Mouse (Mus musculus): Measurements from ENCODE around the gene Cadm3. TPM values are rescaled to one million over a fixed set of nuclear protein-coding genes. Genes with fewer than 3 reads are reported as not detected.

The Cadm3 gene
- polyA plus RNA-seq, 3 experiments from 2014 or later = 0.11 TPM; not detected in 2

DNA sequence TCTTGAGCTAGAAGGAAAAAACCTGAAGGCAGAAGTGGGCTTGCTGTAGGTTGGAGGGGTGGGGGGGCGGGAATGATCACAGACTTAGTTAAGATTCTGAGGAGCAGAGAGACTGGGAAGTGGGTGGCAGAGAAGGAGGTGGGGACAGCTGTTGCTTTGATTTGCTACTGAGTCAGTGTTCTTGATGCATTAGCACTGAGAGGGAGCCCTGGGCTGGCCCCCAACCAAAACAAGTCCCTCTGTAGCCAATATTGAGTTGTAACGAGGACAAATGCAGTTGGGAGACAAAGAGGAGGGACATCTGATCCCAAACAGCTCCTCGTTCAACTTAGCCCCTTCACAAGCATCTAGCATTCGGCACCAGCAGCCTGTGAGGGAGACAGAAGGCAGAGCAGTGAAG is 9.7 kb downstream of the Cadm3 start:
- ATAC-seq = no peak

DNA sequence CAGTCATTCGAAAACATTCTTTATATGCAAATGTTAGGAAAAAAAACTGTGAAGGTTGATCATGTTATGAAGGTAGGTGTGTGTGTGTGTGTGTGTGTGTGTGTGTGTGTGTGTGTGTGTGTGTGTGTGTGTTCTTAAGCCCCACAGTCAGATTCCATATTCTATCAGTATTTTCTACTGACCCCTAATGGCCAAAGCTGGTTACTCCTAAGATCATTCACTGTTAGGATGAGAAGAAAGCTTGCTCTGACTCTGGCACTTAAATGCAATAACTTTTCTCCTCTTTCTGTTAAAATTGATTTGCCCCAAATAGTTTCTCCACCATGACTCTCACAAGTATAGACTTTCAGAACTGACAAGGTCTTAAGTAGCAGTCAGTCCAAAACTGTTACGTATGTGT is 10.8 kb downstream of the Cadm3 start:
- ATAC-seq = no peak

GRCm38 (mm10) chr1:173355107-173355846 is 12.2 kb downstream of the Cadm3 start:
- no peak for ATAC-seq

GRCm38 (mm10) chr1:173350372-173350957 is 17.0 kb downstream of the Cadm3 start, which contains the start of gene Aim2:
TSS of gene Aim2 (plus strand) at chr1:173350879.
- no peak for ATAC-seq

DNA sequence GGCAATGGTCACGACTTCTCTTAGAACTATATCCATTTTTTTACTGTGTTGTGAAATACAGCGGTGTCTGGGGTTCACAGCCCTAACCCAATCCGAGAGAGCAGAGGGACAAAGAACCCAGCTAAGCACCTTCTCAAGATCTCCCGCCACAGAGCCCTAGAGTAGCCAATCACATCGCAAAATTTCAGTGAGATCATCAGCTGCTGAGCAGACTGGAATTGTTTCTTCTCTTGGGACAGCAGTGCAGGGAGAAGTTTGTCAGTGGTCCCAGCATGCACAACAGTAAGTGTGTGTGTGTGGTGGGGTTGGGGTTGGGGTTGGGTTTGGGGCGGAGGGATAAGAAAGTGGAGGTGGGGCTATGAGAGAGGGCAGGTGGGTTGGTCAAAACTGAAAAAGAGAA is 17.5 kb downstream of the Cadm3 start:
- no peak for ATAC-seq

DNA sequence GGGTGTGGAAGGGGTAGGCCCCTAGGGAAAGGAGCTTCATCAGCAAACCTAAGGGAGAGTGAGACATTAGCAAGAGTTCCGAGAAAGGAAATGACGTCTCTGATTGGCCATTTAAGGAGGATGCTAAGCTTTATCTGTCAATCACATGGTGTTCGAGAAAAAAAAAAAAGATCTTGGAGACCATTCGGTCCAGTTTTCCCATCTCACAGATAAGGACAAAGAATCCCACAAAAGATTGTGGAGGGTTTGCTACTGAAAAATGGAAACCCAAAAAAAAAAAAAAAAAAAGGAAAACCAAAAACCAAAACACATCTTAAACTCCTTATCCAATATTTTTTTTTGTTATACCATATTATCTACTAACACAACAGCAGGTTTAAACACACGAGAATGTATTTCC is 18.3 kb downstream of the Cadm3 start:
- ATAC-seq = no peak

DNA sequence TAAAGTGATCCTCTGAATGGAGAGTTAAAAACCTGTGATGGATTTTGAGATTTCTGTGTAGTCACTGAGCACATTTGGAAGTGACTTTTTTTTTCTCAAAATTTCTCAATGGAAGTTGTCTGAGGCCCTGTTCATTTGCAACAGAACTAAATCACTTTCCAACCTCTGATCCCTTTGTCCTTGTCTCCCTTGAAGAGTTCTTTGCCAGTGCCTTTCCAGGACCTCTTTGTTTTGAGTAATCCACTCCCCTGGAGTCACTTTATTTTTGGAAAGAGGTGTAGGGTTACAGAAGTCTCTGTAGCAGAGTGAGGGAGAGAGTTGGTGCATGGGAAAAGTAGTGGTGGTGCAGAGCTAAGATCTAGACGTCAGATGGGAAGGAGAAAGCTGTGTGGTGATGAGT is 19.0 kb downstream of the Cadm3 start:
- ATAC-seq = no peak

DNA sequence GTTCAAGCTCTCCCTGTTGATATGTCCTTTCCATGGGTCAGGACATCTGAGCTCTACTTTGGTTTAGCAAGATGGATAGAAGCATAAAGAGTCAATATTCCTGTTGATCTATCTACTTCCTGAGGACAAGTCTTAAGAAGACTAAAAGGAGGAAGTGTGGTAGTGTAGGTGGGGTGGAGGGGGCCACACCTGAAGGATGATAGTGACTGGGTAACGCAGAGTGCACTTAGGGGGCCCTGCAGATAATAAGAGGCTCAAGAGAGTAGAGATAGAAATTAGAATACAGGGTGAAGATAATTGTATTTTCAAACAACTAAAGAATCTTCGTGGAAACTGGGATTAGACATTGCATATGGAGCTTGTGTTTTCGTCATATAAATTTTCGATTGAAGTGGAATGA is 22.4 kb downstream of the Cadm3 start:
- no peak for ATAC-seq

DNA sequence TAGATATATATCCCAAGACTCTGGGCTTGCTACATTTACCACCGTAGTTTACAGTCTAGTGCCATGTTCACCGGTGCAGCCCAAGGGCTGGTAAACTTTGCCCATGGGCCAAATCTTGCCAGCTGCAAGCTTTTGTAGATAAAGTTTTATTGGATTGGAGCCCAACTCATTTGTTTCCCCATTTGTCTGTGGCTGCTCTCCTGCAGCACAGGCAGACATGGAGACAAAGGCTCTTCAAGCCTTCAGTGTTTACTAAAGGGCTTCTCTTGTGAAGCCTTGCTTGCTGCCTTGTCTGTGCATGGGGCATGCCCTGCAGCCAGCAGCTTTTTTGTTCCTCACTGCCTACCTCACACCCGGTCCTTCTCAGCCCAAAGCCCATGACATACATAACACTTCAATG is 23.6 kb downstream of the Cadm3 start:
- no peak for ATAC-seq

DNA sequence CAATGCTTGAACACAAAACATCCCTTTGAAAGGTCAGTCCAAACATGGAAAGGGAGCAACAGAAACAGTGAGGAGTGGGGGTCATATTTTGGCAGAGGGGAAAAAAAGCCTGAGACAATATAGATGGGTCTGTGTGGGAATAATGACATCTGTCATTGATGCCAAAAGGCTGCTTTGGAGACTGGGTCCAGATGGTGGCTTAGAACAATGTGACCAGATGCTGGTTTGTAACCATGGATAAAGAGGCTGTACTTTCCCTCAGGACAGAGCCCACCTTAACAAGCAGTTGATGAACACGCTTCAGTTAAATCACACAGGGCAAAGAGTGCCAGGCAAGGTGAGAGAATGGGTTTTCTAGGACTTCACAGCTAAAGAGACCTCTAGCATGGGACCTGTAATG is 25.1 kb downstream of the Cadm3 start:
- ATAC-seq = no peak

- peak; percentile 67 for ATAC-seq
These were observed 28.0 kb downstream of the Cadm3 start for GRCm38 (mm10) chr1:173339543-173339942.

DNA sequence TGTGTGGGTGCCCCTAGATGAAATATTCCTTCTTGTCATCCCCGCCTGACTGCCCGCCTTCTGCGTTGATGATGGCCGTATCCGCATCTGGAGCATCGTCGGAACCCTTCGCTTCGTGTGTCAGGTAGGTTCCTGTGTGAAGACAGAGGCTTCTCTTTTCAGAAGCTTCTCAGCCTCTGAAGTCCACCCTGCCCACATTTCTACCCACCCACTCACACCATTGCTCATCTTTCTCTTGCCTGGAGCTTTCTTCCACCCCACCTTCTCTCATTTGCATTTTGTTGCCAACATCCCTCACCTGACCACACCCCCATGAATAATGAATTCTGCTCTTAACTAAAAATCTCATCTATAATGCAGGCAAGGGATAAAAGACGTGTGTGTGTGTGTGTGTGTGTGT is 30.5 kb downstream of the Cadm3 start:
- ATAC-seq = no peak

- ATAC-seq = no peak
These were observed 31.6 kb downstream of the Cadm3 start for GRCm38 (mm10) chr1:173335903-173336302.

- ATAC-seq = no peak
These were observed 33.9 kb downstream of the Cadm3 start, which contains the start of gene Ackr1 for GRCm38 (mm10) chr1:173333312-173334253. TSS of gene Ackr1 (minus strand) at chr1:173333750.

- no peak for ATAC-seq
These were observed 35.1 kb downstream of the Cadm3 start for GRCm38 (mm10) chr1:173332418-173332817.

- no peak for ATAC-seq
These were observed 37.8 kb downstream of the Cadm3 start for GRCm38 (mm10) chr1:173329743-173330142.

- no peak for ATAC-seq
These were observed 38.3 kb downstream of the Cadm3 start for GRCm38 (mm10) chr1:173329185-173329584.

GRCm38 (mm10) chr1:173328446-173328845 is 39.0 kb downstream of the Cadm3 start:
- no peak for ATAC-seq

DNA sequence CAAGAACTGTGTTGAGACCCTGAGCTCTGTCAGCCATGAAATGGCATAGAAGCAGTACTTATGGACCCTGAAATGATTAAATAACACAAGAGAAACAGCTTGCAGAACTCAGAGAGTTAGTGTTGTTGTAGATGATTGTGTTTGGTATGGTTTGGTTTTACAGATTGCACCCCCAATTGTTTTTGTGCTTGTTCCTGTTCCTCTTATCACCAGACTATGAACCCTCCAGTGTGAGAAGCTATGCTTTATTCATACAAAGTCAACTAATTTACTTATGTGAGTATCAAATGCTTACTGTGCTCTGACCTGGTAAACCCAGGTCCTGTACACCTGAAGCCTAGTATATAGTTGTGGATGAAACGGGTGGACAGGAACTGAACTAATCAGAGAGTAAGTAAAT is 40.9 kb downstream of the Cadm3 start:
- ATAC-seq = no peak

GRCm38 (mm10) chr1:173325395-173325794 is 42.1 kb downstream of the Cadm3 start:
- ATAC-seq = no peak

DNA sequence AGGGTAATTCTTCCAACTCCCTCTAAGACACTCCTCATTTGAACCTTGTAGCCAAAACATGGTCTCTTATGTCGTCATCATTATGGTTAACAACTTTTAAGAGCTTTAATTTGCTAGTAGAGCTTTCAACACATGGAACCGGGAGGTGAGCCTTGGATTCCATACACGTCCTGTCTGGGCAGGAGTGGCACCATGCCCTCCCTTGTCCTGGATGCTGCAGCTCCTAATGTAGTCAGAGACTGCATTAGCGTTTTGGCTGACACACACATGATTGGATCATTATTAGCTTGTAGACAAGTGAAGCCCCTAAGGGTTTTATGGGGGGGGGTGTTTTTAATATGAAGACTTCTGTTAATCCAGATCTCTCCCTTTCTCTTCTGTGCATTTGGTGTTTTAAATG is 42.5 kb downstream of the Cadm3 start:
- no peak for ATAC-seq

- ATAC-seq = no peak
These were observed 43.5 kb downstream of the Cadm3 start for GRCm38 (mm10) chr1:173323839-173324585.

DNA sequence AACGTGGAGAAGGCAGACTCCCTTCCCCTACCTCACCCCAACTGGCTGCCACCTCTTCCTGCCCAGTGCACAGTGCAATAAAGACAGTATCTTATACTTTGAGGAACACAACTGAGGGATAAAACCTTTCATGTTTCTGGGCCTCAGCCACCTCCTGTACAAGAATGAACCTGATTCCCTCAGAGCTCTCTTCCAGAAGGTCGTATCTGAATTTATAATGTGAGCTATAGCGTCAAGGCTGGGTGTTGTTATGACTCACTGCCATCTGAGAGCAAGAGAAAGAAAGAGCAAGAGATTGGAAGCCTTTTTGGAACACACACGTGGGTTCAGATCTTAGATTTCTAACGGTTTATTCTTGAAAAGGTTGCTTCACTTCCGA is 45.3 kb downstream of the Cadm3 start:
- no peak for ATAC-seq
